Mouse (Mus musculus): ENCODE results near the gene Atp2b1.

GRCm38 (mm10) chr10:98880057-98880456, 34.1 kb upstream of the Atp2b1 start:
- no peak for TF ChIP-seq TAL1 (IDR thresholded peaks at IDR 0.05; ENCODE audit: low read length)
- peak; percentile 41; the same call in 1 of the 2 replicates for TF ChIP-seq GATA1 (IDR thresholded peaks at IDR 0.05; ENCODE audit: low read length)
